Mouse (Mus musculus) kidney, embryonic 14.5 days (tissue): ENCODE measurements around the gene Gm21976. TPM values are rescaled to one million over a fixed set of nuclear protein-coding genes. Genes with fewer than 3 reads are reported as not detected.

ENCODE experiments used
- ATAC-seq: fragments of 200-750 bp; cut with Nextera tagmentation; 2 replicates; pipeline ENCODE4 v1.8.0; 2017; ENCODE audit warnings: moderate number of reproducible peaks, mild to moderate bottlenecking, moderate TSS enrichment, moderate library complexity; ENCODE audit not compliant: low FRiP score, low TSS enrichment
- H3K27ac ChIP-seq: fragments of 300-500 bp; sonication (generic); 2 replicates; pipeline ENCODE4 v1.5.1; 2014; ENCODE audit warnings: low read depth, mild to moderate bottlenecking, low read length, moderate library complexity, mixed read lengths
- H3K27me3 ChIP-seq: fragments of 300-500 bp; sonication (generic); 2 replicates; pipeline ENCODE4 v1.6.1; 2014; ENCODE audit warnings: mild to moderate bottlenecking, low read length; ENCODE audit not compliant: control insufficient read depth, insufficient read depth
- H3K36me3 ChIP-seq: fragments of 300-500 bp; sonication (generic); 2 replicates; pipeline ENCODE4 v1.6.1; 2014; ENCODE audit warnings: low read length, mixed read lengths; ENCODE audit not compliant: control insufficient read depth, insufficient read depth
- H3K4me1 ChIP-seq: fragments of 300-500 bp; sonication (generic); 2 replicates; pipeline ENCODE4 v1.6.1; 2014; ENCODE audit warnings: low read length, mixed read lengths; ENCODE audit not compliant: control insufficient read depth, insufficient read depth
- H3K4me2 ChIP-seq: fragments of 300-500 bp; sonication (generic); replicated peaks from 2 replicates; pipeline ENCODE4 v1.6.1; 2014; ENCODE audit warnings: low read depth, mild to moderate bottlenecking, low read length
- H3K4me3 ChIP-seq: fragments of 300-500 bp; sonication (generic); 2 replicates; pipeline ENCODE4 v1.5.1; 2014; ENCODE audit warnings: mild to moderate bottlenecking, low read length
- H3K9ac ChIP-seq: fragments of 300-500 bp; sonication (generic); 2 replicates; pipeline ENCODE4 v1.6.1; 2014; ENCODE audit warnings: low read depth, mild to moderate bottlenecking, low read length, moderate library complexity
- H3K9me3 ChIP-seq: fragments of 300-500 bp; sonication (generic); 2 replicates; pipeline ENCODE4 v1.6.1; 2016; ENCODE audit warnings: low read length; ENCODE audit not compliant: control insufficient read depth
- WGBS: fragments of 180-500 bp; shearing (Covaris S2); extraction: QIAGEN DNeasy Blood & Tissue Kit; methylation state at CpG from one replicate; pipeline ENCODE4 v1.1.7; 2014; 5-methylcytosine and 5-hydroxymethylcytosine counted together
- polyA plus RNA-seq: library from polyadenylated mRNA; unstranded; fragments of >200 nt; fragmentation: Nextera tagmentation; extraction: Ambion mirVana; gene quantifications from 2 replicates; pipeline ENCODE4 v1.2.1, GENCODE M21; 2014

Gene Gm21976
- polyA plus RNA-seq, 1 experiment from 2014 or later: not detected

GRCm38 (mm10) chr13:98354871-98355558 lies 75.3 kb downstream of the Gm21976 start:
- H3K4me2 ChIP-seq: peak overlapping the region; percentile 57
- H3K36me3 ChIP-seq: no peaks in the 10 kb centered on the region
- peaks cover 58% of the 10 kb centered on the region for H3K27me3 ChIP-seq
- peak overlapping the region; percentile 82 for H3K27ac ChIP-seq
- peak overlapping the region; percentile 72 for H3K9ac ChIP-seq
- WGBS: under 1% methylated on average over 79 of the region's 102 CpGs
- H3K4me1 ChIP-seq: 0 out of 2 replicates have a peak, but pooled peaks cover 4% of the 10 kb centered on the region
- peak; percentile 36 for ATAC-seq
- H3K4me3 ChIP-seq: peak overlapping the region; percentile 49
- no peaks in the 10 kb centered on the region for H3K9me3 ChIP-seq

GRCm38 (mm10) chr13:98355559-98356111 lies 75.9 kb downstream of the Gm21976 start:
- Histone ChIP-seq H3K36me3 (no peaks in the 10 kb centered on the region), H3K9ac (peak overlapping the region; percentile 72), H3K4me3 (peak overlapping the region; percentile 49), H3K27me3 (peaks cover 57% of the 10 kb centered on the region), H3K9me3 (no peaks in the 10 kb centered on the region), H3K4me2 (peak overlapping the region; percentile 57), H3K4me1 (0 out of 2 replicates have a peak, but pooled peaks cover 4% of the 10 kb centered on the region), H3K27ac (peak overlapping the region; percentile 82)
- ATAC-seq: no peak
- 0% methylated on average over 65 of the region's 81 CpGs for WGBS

- 8% methylated on average over 9 of the region's 9 CpGs for WGBS
- no peaks in the 10 kb centered on the region for H3K36me3 ChIP-seq
- peak overlapping the region; percentile 57 for H3K4me2 ChIP-seq
- no peak for ATAC-seq
- peak overlapping the region; percentile 82; the same call in 1 of the 2 replicates for H3K27ac ChIP-seq
- no peaks in the 10 kb centered on the region for H3K9me3 ChIP-seq
- peaks cover 57% of the 10 kb centered on the region for H3K27me3 ChIP-seq
- peak overlapping the region; percentile 72 for H3K9ac ChIP-seq
- H3K4me3 ChIP-seq: peak overlapping the region; percentile 49
- H3K4me1 ChIP-seq: 0 out of 2 replicates have a peak, but pooled peaks cover 4% of the 10 kb centered on the region
Measured at GRCm38 (mm10) chr13:98356176-98356972, 76.7 kb downstream of the Gm21976 start.

Other genes with a start within 250 kb of the Gm21976 start
- 33.7 and 38.6 TPM in 2 replicates for gene Arhgef28, start 73.4 kb upstream of the Gm21976 start, polyA plus RNA-seq
- gene Utp15, start 16.8 kb upstream of the Gm21976 start, polyA plus RNA-seq: 21.6 and 42.2 TPM in 2 replicates
- 18.7 and 21.4 TPM in 2 replicates for gene Ankra2, start 16.8 kb upstream of the Gm21976 start, polyA plus RNA-seq
- 811 and 923 TPM in 2 replicates for gene Btf3, start 37.1 kb downstream of the Gm21976 start, polyA plus RNA-seq
- 8.5 and 12.8 TPM in 2 replicates for gene Foxd1, start 74.4 kb downstream of the Gm21976 start, polyA plus RNA-seq
- gene Gm10320, start 212.1 kb downstream of the Gm21976 start, polyA plus RNA-seq: 1.2 TPM in 2 replicates